In genomic region chr4:33125409-33126084, GRCm38 (mm10) we compare ENCODE assay signal across 11 mouse cellular contexts. TPM values are rescaled to one million over a fixed set of nuclear protein-coding genes. Genes with fewer than 3 reads are reported as not detected.
DNase-seq lines count a peak whose midpoint lies in the region; ATAC-seq and TF ChIP-seq lines count a peak whose summit lies in the region.
"Had no signal": no experiment of that assay in that cellular context is flagged by ENCODE, and none has a peak within 500 bp of the region (broad histone marks: within the 10 kb centered on the region; RNA-seq: fewer than 3 reads in every experiment).

No protein-coding gene starts in this region.

- H3K9ac ChIP-seq in heart, postnatal 0 days (replicated peaks; ENCODE audit: low read depth, low read length) = no peak overlapping the region

- intact Hi-C loops in left cerebral cortex, postnatal 25 days (cut with DNase I) = no loop called here

- H3K9me3 ChIP-seq in heart, postnatal 0 days (replicated peaks; ENCODE audit: control insufficient read depth, low read length) = 0 out of 2 replicates have a peak, but pooled peaks cover 2% of the 10 kb centered on the region

- H3K4me3 ChIP-seq in heart, postnatal 0 days (ENCODE audit: low read depth, low read length) = no peak overlapping the region
- H3K4me3 ChIP-seq: megakaryocyte, embryonic 14.5 days had no signal

- H3K4me2 ChIP-seq in heart, postnatal 0 days (ENCODE audit: low read depth, low read length) = 0 out of 2 replicates have a peak overlapping the region, but pooled peaks have one; percentile 11

- H3K27me3 ChIP-seq in heart, postnatal 0 days (ENCODE audit: control insufficient read depth, insufficient read depth, low read length) = no peaks in the 10 kb centered on the region

- no peak for ATAC-seq in heart, postnatal 0 days (ENCODE audit: insufficient read depth, low read depth)
- ATAC-seq: Patski had no signal

- no peak for TF ChIP-seq EP300 in heart, postnatal 0 days (IDR thresholded peaks at IDR 0.05; ENCODE audit: low read depth)

- no peak for TF ChIP-seq CTCF in heart, postnatal 0 days (IDR thresholded peaks at IDR 0.05; ENCODE audit: low read depth)

- DNase-seq in left cerebral cortex, postnatal 25 days (ENCODE audit: low spot score in 2 of 2) = peak; percentile 8 to 15
- no peak for DNase-seq in left cerebral cortex, adult 8-10 months (ENCODE audit: low spot score in 2 of 2)
- peak; percentile 88 for DNase-seq in brain, adult 2 months (ENCODE audit: low read depth, low spot score)
- peak; percentile 62 for DNase-seq in cerebellum, adult 8-10 months
- DNase-seq in heart, postnatal 0 days (ENCODE audit: low spot score) = peak; percentile 18
- DNase-seq in kidney, adult 8-10 months = no peak
- DNase-seq in frontal cortex, postnatal 25 days (ENCODE audit: low spot score in 2 of 2) = no peak
- DNase-seq: kidney, adult 9 months had no signal

- no peak overlapping the region for H3K27ac ChIP-seq in heart, postnatal 0 days (ENCODE audit: low read depth)

- no peaks in the 10 kb centered on the region for H3K4me1 ChIP-seq in heart, postnatal 0 days (ENCODE audit: control insufficient read depth, insufficient read depth)
- H3K4me1 ChIP-seq: megakaryocyte, embryonic 14.5 days had no signal

- no peaks in the 10 kb centered on the region for H3K36me3 ChIP-seq in heart, postnatal 0 days (replicated peaks; ENCODE audit: control insufficient read depth, insufficient read depth, low read length)

- WGBS in heart, postnatal 0 days = 26% methylated on average over 10 of the region's 10 CpGs

RNA-seq across cellular contexts. Expression of gene Gabrr1, which starts 6.8 kb away (rescaled TPM):
- under 1 TPM; 0.14 to 0.25 TPM for total RNA-seq in left cerebral cortex, postnatal 25 days (2021)
- under 1 TPM in 1 of 4 experiments, not detected in 3; 0.36 TPM for total RNA-seq in left cerebral cortex, adult 8-10 months (2022)
- not detected in 2 replicates for total RNA-seq in heart, postnatal 0 days (2014; rRNA removed; ENCODE audit: low replicate concordance)
- not detected in 2 replicates for polyA plus RNA-seq in heart, postnatal 0 days (2015; fragmentation: Nextera tagmentation; extraction: Ambion mirVana)
- polyA plus RNA-seq: limb, embryonic 14.5 days; Patski had no signal

Comparison
In these comparisons a context has a peak if more than half of its experiments do, and no peak if none do; other contexts are left out.
1. DNase-seq: peak in left cerebral cortex, postnatal 25 days (2 of 2), brain, adult 2 months (single experiment), cerebellum, adult 8-10 months (single experiment) and heart, postnatal 0 days (single experiment); none in left cerebral cortex, adult 8-10 months (0 of 2), kidney, adult 8-10 months (0 of 2) and frontal cortex, postnatal 25 days (0 of 2).